Mouse (Mus musculus) hindbrain, embryonic 13.5 days (tissue): ENCODE measurements around the gene Syn3. TPM values are rescaled to one million over a fixed set of nuclear protein-coding genes. Genes with fewer than 3 reads are reported as not detected.
"Not testable (repeated sequence)": the region's sequence is repeated elsewhere in the genome, so short reads cannot be mapped to it uniquely, and the experiment has no call there.

Experiments
- ATAC-seq: fragments of 200-750 bp; cut with Nextera tagmentation; 2 replicates; pipeline ENCODE4 v1.8.0; 2017; ENCODE audit warnings: moderate TSS enrichment; ENCODE audit not compliant: low FRiP score
- H3K27ac ChIP-seq: fragments of 300-500 bp; sonication (generic); 2 replicates; pipeline ENCODE4 v1.5.1; 2015; ENCODE audit warnings: inconsistent platforms, mild to moderate bottlenecking, moderate library complexity
- H3K27me3 ChIP-seq: fragments of 300-500 bp; sonication (generic); 2 replicates; pipeline ENCODE4 v1.6.1; 2015; ENCODE audit warnings: mild to moderate bottlenecking, inconsistent platforms
- H3K36me3 ChIP-seq: fragments of 300-500 bp; sonication (generic); 2 replicates; pipeline ENCODE4 v1.6.1; 2015; ENCODE audit warnings: mild to moderate bottlenecking, inconsistent platforms
- H3K4me1 ChIP-seq: fragments of 300-500 bp; sonication (generic); replicated peaks from 2 replicates; pipeline ENCODE4 v1.6.1; 2015; ENCODE audit warnings: inconsistent platforms
- H3K4me2 ChIP-seq: fragments of 300-500 bp; sonication (generic); 2 replicates; pipeline ENCODE4 v1.6.1; 2015; ENCODE audit warnings: inconsistent platforms, mild to moderate bottlenecking, moderate library complexity
- H3K4me3 ChIP-seq: fragments of 300-500 bp; sonication (generic); 2 replicates; pipeline ENCODE4 v1.5.1; 2015; ENCODE audit warnings: mild to moderate bottlenecking, inconsistent platforms
- H3K9ac ChIP-seq: fragments of 300-500 bp; sonication (generic); 2 replicates; pipeline ENCODE4 v1.6.1; 2015; ENCODE audit warnings: mild to moderate bottlenecking, inconsistent platforms
- H3K9me3 ChIP-seq: fragments of 300-500 bp; sonication (generic); 2 replicates; pipeline ENCODE4 v1.6.1; 2016; ENCODE audit warnings: inconsistent platforms
- WGBS: fragments of 180-500 bp; shearing (Covaris S2); methylation state at CpG from one replicate; pipeline ENCODE4 v1.1.7; 2015; 5-methylcytosine and 5-hydroxymethylcytosine counted together
- polyA plus RNA-seq: library from polyadenylated mRNA; unstranded; fragments of >200 nt; fragmentation: Nextera tagmentation; extraction: Ambion mirVana; gene quantifications from 2 replicates; pipeline ENCODE4 v1.2.1, GENCODE M21; 2015

Syn3 gene
- polyA plus RNA-seq, 1 experiment from 2014 or later, result 16.7 TPM

GRCm38 (mm10) chr10:86044066-86044465, 454.6 kb downstream of the Syn3 start:
- Histone ChIP-seq H3K9me3 (no peaks in the 10 kb centered on the region), H3K4me3 (no peak overlapping the region), H3K27ac (no peak overlapping the region), H3K9ac (no peak overlapping the region), H3K4me1 (no peaks in the 10 kb centered on the region), H3K36me3 (peaks cover 9% of the 10 kb centered on the region), H3K4me2 (no peak overlapping the region), H3K27me3 (no peaks in the 10 kb centered on the region)
- ATAC-seq, result no peak
- WGBS, result 72% methylated on average over 8 of the region's 8 CpGs

GRCm38 (mm10) chr10:86043651-86044050, 455.0 kb downstream of the Syn3 start:
- Histone ChIP-seq H3K4me3 (no peak overlapping the region), H3K36me3 (peaks cover 9% of the 10 kb centered on the region), H3K27me3 (no peaks in the 10 kb centered on the region), H3K4me2 (no peak overlapping the region), H3K4me1 (no peaks in the 10 kb centered on the region), H3K27ac (no peak overlapping the region), H3K9me3 (no peaks in the 10 kb centered on the region), H3K9ac (no peak overlapping the region)
- 85% methylated on average over 4 of the region's 4 CpGs for WGBS
- no peak for ATAC-seq

- H3K36me3 ChIP-seq, result peaks cover 2% of the 10 kb centered on the region
- no peaks in the 10 kb centered on the region for H3K4me1 ChIP-seq
- WGBS, result 89% methylated on average over 2 of the region's 2 CpGs
- H3K9ac ChIP-seq, result no peak overlapping the region
- no peak overlapping the region for H3K27ac ChIP-seq
- no peak overlapping the region for H3K4me3 ChIP-seq
- no peaks in the 10 kb centered on the region for H3K27me3 ChIP-seq
- no peak for ATAC-seq
- H3K9me3 ChIP-seq, result no peaks in the 10 kb centered on the region
- no peak overlapping the region for H3K4me2 ChIP-seq
Measured at GRCm38 (mm10) chr10:86034007-86034728, 464.5 kb downstream of the Syn3 start.

DNA sequence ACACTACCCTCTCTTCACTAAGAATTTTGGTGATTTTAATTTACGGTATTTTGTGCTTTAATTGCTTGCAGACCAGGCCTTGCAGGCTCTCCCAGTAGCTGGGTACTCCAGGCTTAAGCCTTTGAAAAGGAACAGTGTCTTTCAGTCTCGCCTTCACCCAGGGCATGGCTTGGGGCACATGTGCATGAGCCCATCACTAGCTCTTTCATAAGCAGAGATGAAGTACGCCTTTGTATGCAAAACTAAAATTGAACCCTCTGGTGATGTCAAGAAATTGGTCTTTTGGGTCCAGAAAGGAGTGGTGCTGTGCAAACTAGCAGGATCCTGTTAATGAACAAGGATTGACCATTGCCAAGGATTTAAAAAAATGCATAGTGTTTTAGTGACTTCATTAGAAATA, 466.2 kb downstream of the Syn3 start:
- Histone ChIP-seq H3K27me3 (no peaks in the 10 kb centered on the region), H3K36me3 (peaks cover 6% of the 10 kb centered on the region; the same call in 1 of the 2 replicates), H3K4me3 (no peak overlapping the region), H3K4me2 (no peak overlapping the region), H3K4me1 (no peaks in the 10 kb centered on the region), H3K9ac (no peak overlapping the region), H3K9me3 (no peaks in the 10 kb centered on the region), H3K27ac (no peak overlapping the region)
- WGBS, result 81% methylated on average over 3 of the region's 3 CpGs
- no peak for ATAC-seq

DNA sequence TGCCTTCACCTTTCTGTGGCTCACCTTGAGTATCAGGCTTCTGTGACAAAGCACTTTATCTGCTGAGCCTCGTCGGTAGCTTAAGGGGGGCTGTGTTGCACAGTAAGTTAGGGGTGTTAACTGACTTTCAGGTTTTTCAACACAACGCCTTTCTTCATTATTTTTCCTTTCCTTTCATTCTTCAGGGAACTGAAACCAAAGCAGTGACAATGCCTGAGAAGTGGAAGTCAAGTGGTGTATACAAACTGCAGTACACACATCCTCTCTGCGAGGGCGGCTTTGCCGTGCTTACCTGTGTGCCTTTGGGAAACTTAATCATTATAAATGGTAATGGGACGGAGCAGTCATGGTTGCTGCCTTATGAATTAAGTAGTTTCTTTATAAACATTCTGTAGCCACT, 468.0 kb downstream of the Syn3 start:
- Histone ChIP-seq H3K9ac (no peak overlapping the region), H3K4me3 (no peak overlapping the region), H3K4me1 (no peaks in the 10 kb centered on the region), H3K27me3 (no peaks in the 10 kb centered on the region), H3K9me3 (no peaks in the 10 kb centered on the region), H3K36me3 (peaks cover 6% of the 10 kb centered on the region; the same call in 1 of the 2 replicates), H3K4me2 (no peak overlapping the region), H3K27ac (no peak overlapping the region)
- ATAC-seq, result no peak
- WGBS, result 90% methylated on average over 7 of the region's 7 CpGs

DNA sequence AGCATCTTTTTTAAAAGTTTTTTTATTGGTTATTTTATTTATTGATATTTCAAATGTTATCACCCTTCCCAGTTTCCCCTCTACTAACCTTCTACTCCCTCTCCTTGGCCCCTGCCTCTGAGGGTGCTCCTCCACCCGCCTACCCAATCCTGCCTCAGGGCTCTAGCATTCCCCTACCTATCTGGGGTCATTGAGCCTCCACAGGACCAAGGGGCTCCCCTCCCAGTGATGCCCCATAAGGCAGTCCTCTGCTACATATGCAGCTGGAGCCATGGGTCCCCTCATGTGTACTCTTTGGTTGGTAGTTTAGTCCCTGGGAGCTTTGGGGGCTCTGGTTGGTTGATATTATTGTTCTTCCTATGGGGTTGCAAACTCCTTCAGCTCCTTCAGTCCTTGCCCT, 471.9 kb downstream of the Syn3 start:
- ATAC-seq, H3K9ac ChIP-seq, H3K4me2 ChIP-seq, H3K9me3 ChIP-seq, H3K27me3 ChIP-seq, H3K4me1 ChIP-seq, H3K4me3 ChIP-seq, H3K27ac ChIP-seq, H3K36me3 ChIP-seq: not testable (repeated sequence)
- WGBS, result 87% methylated on average over 1 of the region's 1 CpGs

DNA sequence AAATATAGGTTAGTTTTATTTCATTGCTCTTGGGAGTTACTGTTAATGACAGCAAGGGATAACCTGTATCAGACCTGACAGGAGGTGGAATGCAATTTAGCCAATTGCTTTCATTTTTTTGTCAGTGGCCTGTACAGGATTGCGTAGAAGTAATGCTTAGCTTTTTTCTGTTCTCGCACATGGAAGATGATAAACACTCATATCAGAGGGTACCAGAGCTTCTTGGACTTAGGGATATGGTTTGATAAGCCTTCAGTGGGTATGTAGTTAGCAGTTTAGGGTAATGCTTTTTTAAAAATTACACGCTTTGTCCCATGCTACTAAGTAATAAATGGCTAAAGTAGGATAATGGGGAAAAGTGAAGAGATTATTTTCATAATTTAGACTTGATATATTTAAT, 472.3 kb downstream of the Syn3 start:
- no peaks in the 10 kb centered on the region for H3K27me3 ChIP-seq
- no peak for ATAC-seq
- WGBS, result 90% methylated on average over 3 of the region's 3 CpGs

GRCm38 (mm10) chr10:86025906-86026305, 472.8 kb downstream of the Syn3 start:
- WGBS, result 84% methylated on average over 2 of the region's 2 CpGs
- H3K36me3 ChIP-seq, result peaks cover 6% of the 10 kb centered on the region; the same call in 1 of the 2 replicates
- H3K4me3 ChIP-seq, result no peak overlapping the region
- no peak overlapping the region for H3K4me2 ChIP-seq
- H3K9ac ChIP-seq, result no peak overlapping the region
- H3K27me3 ChIP-seq, result no peaks in the 10 kb centered on the region
- H3K9me3 ChIP-seq, result no peaks in the 10 kb centered on the region
- ATAC-seq, result no peak
- H3K27ac ChIP-seq, result no peak overlapping the region
- H3K4me1 ChIP-seq, result peaks cover 12% of the 10 kb centered on the region

More for the DNA sequence above, 472.3 kb downstream of the Syn3 start:
- no peak overlapping the region for H3K27ac ChIP-seq
- peaks cover 6% of the 10 kb centered on the region; the same call in 1 of the 2 replicates for H3K36me3 ChIP-seq
- H3K4me3 ChIP-seq, result no peak overlapping the region
- peaks cover 9% of the 10 kb centered on the region for H3K4me1 ChIP-seq
- H3K9ac ChIP-seq, result no peak overlapping the region
- H3K9me3 ChIP-seq, result no peaks in the 10 kb centered on the region
- no peak overlapping the region for H3K4me2 ChIP-seq

GRCm38 (mm10) chr10:86023149-86023548, 475.5 kb downstream of the Syn3 start:
- no peaks in the 10 kb centered on the region for H3K27me3 ChIP-seq
- H3K9ac ChIP-seq, result no peak overlapping the region
- peaks cover 12% of the 10 kb centered on the region for H3K4me1 ChIP-seq
- H3K4me3 ChIP-seq, result no peak overlapping the region
- H3K27ac ChIP-seq, result no peak overlapping the region
- no peaks in the 10 kb centered on the region for H3K36me3 ChIP-seq
- 0 out of 2 replicates have a peak overlapping the region, but pooled peaks have one; percentile 73 for H3K4me2 ChIP-seq
- ATAC-seq, result no peak
- no peaks in the 10 kb centered on the region for H3K9me3 ChIP-seq

GRCm38 (mm10) chr10:86022474-86022816, 476.3 kb downstream of the Syn3 start:
- no peaks in the 10 kb centered on the region for H3K36me3 ChIP-seq
- H3K4me2 ChIP-seq, result peak overlapping the region; percentile 73
- H3K27me3 ChIP-seq, result no peaks in the 10 kb centered on the region
- H3K27ac ChIP-seq, result peak overlapping the region; percentile 88; the same call in 1 of the 2 replicates
- H3K9ac ChIP-seq, result peak overlapping the region; percentile 80
- WGBS, result 8% methylated on average over 6 of the region's 6 CpGs
- H3K4me1 ChIP-seq, result peaks cover 12% of the 10 kb centered on the region
- peak overlapping the region; percentile 76 for H3K4me3 ChIP-seq
- no peaks in the 10 kb centered on the region for H3K9me3 ChIP-seq
- ATAC-seq, result peak; percentile 4; the same call in 1 of the 2 replicates

- WGBS, result under 1% methylated on average over 82 of the region's 82 CpGs
Measured at GRCm38 (mm10) chr10:86021749-86022473, 476.8 kb downstream of the Syn3 start, which contains the start of gene Fbxo7. Gene Fbxo7 (plus strand): TSS chr10:86021972.

DNA sequence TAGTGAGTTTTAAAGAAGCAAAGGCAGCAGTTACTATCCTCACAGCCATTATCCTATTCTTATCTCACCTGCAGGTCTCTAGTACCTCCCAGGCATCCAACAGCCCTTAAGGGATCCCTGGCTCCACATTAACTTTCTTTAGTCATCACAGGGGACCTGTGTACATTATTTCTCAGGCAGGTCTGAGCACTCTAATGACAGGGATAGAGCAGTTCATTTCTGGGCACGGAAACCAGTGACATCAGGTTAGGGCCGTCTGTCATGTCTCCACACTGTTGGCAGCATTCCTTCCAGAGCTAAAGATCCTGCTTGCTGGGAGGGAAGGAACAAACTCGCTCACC, 477.3 kb downstream of the Syn3 start:
- Histone ChIP-seq H3K4me3 (peak overlapping the region; percentile 76), H3K4me1 (peaks cover 12% of the 10 kb centered on the region), H3K9me3 (no peaks in the 10 kb centered on the region), H3K36me3 (no peaks in the 10 kb centered on the region), H3K27ac (peak overlapping the region; percentile 88), H3K27me3 (no peaks in the 10 kb centered on the region), H3K9ac (0 out of 2 replicates have a peak overlapping the region, but pooled peaks have one; percentile 36), H3K4me2 (peak overlapping the region; percentile 73)
- peak; percentile 68; the same call in 1 of the 2 replicates for ATAC-seq
- WGBS, result 5% methylated on average over 3 of the region's 3 CpGs

More at GRCm38 (mm10) chr10:86021749-86022473, 476.8 kb downstream of the Syn3 start, which contains the start of gene Fbxo7:
- H3K36me3 ChIP-seq, result no peaks in the 10 kb centered on the region
- H3K9ac ChIP-seq, result peak within 1 kb of the TSS; percentile 80
- no peaks in the 10 kb centered on the region for H3K9me3 ChIP-seq
- H3K4me2 ChIP-seq, result peak within 1 kb of the TSS; percentile 73
- peak within 1 kb of the TSS; percentile 76 for H3K4me3 ChIP-seq
- H3K27me3 ChIP-seq, result no peaks in the 10 kb centered on the region
- peaks cover 12% of the 10 kb centered on the region for H3K4me1 ChIP-seq
- peak within 1 kb of the TSS; percentile 88 for H3K27ac ChIP-seq
- ATAC-seq, result peak; percentile 97
